Mouse (Mus musculus) CD4-positive helper T cell, adult 2 months (primary cell): ENCODE measurements around the gene Clrn2.

Source experiments
- DNase-seq: peaks from one replicate; pipeline ENCODE4 v3.0.0-alpha.2; 2012; ENCODE audit warnings: low read depth, missing footprints, low spot score

The Clrn2 gene

DNA sequence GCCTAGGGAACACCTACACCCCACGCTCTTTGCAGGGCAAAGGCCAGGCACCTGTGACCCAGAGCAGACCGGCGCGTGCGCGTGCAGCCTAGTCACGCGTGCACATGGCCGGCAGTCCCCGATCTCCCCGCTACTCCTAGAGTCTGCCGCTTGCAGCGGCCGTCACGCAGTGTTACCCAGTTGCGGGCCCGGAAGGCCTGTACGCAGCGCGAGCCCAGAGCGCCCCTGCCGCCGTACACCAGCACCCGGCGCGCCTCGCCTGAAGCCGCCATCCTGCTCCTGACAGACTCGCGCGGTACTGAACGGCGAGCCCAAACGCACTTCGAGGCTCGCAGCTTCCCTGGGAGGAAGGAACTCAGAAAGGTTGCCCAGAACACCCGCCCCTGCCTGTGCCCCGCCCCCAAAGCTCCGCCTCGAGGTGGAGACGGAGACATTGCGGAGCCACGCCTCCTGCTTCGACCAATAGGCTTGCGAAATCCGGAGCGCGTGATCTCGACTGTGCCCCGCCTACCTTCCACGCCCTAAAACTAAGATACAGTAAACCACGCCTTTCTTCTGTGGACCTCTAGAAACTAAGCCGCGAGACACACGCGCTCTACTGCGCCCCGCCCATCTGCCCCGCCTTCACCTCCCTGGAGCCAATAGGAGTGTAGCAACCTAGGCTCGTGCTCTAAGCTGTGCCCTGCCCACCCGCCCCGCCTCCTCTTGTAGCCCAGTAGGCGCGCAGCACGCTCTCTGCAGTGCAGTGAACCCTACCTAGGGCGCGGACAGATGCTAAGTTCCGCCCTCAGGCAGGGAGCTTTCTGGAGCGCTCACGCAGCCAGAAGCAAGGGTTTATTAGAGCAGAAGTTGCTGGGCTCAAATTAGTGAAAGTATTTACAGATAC, 3.5 kb upstream of the Clrn2 start, which contains the start of gene Qdpr:
Gene Qdpr, minus strand, starts transcription at position 406 of the 886 bp plus-strand sequence.
- peak; percentile 100 for DNase-seq

DNA sequence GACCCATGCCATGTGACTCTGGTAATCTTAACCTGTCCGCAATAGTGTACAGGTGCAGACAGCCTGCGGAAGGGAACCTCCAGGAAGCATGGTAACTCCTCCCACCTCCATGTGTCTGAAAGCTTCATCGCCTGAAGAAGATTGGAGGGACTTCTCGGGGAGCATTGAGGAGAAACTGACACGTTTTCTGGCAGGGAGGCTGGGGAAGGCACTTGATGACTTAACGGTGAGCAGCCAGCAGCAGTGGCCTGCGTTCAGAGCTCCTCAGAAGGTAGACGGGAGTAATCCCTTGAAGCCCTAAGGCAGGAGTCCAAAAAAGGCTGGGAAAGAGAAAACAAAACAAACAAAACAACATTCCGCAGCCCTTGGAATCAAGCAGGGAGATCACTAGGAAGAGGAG, 905 bp downstream of the Clrn2 start:
- no peak for DNase-seq

- no peak for DNase-seq
Observed at GRCm38 (mm10) chr5:45472880-45473450, 19.4 kb downstream of the Clrn2 start.

GRCm38 (mm10) chr5:45473521-45473920, 20.0 kb downstream of the Clrn2 start:
- no peak for DNase-seq

GRCm38 (mm10) chr5:45474215-45474614, 20.7 kb downstream of the Clrn2 start:
- DNase-seq = peak; percentile 63

- no peak for DNase-seq
Observed at GRCm38 (mm10) chr5:45474758-45475157, 21.2 kb downstream of the Clrn2 start.

DNA sequence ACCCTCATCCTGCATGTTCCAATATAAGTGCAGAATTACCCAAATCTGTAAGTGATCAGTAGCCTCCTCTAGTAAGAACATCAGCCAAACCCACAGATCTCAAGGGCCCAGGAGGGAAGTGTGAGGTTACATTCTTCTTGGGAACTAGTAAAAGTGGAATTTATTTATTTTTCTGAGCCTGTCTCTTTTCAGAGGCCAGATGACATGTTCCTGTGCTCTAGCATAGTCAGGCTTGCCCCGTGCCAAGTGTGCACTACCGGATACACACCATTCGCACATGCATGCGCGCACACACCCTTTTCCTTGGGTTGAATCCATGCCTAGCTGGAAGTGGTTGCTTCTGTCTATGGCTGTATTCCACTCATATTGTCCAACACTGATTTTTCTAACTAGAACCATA, 22.2 kb downstream of the Clrn2 start:
- no peak for DNase-seq

DNA sequence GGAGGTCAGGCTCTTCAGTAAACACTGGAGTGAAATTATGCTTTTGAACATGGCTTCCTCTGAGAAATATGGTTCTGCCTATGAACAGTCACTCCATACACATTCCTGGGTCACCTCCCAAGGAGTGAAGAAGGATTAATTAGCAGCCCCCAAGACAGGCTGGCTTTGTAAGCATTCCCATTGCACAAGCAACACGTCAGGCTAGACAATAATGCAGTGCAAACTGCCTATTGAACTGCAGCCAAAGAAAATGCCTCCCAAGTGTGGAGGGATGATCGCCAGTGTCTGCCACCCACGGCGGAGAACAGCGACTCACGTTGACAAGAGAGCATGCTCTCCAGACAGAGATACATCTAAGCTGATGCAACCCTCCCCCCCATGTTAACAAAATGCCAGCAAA, 22.7 kb downstream of the Clrn2 start:
- DNase-seq = no peak

DNA sequence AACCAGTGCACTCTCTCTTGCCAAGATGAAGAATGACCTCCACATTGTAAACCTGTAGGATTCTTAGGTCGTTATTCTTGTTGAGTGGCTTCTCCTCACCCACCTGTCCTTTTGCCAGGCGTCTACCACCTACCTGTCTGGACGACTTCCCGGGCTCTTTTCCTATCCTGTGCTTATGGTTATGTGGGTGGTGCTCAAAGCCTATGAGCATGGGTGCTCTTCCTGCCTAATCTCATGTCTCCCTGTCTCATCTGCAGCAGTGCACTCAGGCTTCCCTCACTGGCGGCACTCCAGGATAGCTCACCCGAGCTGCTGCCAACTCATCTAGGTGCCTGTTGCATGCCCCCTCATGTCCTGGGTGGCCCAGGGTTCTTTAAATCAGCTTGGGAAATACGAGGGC, 24.1 kb downstream of the Clrn2 start:
- DNase-seq = no peak

- no peak for DNase-seq
Observed at GRCm38 (mm10) chr5:45480066-45480465, 26.5 kb downstream of the Clrn2 start.

GRCm38 (mm10) chr5:45481125-45481524, 27.6 kb downstream of the Clrn2 start:
- DNase-seq = no peak

- DNase-seq = no peak
Observed at GRCm38 (mm10) chr5:45482607-45483006, 29.1 kb downstream of the Clrn2 start.

GRCm38 (mm10) chr5:45483654-45484053, 30.1 kb downstream of the Clrn2 start:
- DNase-seq = no peak

GRCm38 (mm10) chr5:45491776-45492175, 38.2 kb downstream of the Clrn2 start:
- no peak for DNase-seq

- peak; percentile 97 for DNase-seq
Observed at GRCm38 (mm10) chr5:45493191-45494092, 39.9 kb downstream of the Clrn2 start, which contains the start of gene Lap3. Lap3 (plus strand) TSS chr5:45493374.

GRCm38 (mm10) chr5:45494093-45494755, 40.7 kb downstream of the Clrn2 start:
- no peak for DNase-seq

- no peak for DNase-seq
Observed at GRCm38 (mm10) chr5:45495429-45495975, 42.0 kb downstream of the Clrn2 start.

DNA sequence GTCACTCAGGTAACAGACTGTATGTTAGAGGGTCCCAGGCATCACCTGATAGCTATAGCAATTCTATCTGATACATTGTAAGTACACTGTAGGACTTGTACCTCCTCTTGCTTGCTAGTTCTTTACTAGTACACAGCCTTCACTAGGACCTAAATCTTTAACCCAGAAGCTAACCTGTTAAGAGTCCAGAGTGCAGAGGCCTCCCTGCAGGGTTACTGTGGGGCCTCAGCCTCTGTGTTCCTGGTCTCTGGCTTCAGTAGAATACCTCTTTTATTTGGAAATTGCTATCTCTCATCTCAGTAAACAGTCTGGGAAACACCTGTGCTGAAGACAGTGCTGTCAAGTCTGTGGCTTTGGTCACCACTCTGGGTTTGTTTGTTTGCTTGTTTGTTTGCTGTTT, 42.5 kb downstream of the Clrn2 start:
- DNase-seq = no peak

GRCm38 (mm10) chr5:45496479-45496878, 42.9 kb downstream of the Clrn2 start:
- no peak for DNase-seq

- DNase-seq = no peak
Observed at GRCm38 (mm10) chr5:45496930-45497550, 43.5 kb downstream of the Clrn2 start.

DNA sequence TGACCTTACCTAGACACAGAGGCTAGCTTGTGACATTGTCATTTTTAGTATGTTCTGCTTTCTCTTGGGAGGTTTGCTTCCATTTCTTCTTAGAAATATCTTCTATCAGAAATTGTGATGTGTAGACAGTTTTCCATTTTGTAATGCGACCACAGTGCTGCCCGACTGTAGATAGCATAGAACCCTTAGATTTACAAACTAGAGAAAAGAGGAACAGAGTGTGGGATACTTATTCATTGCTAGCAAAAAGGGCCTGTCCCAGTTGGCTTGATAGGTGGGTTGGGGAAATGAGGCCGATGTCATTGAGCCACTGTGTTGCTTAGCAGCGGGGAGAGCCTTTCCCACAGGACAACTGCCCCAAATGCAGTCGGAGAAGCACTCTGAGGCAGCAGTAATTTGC, 44.0 kb downstream of the Clrn2 start:
- no peak for DNase-seq
